Mouse (Mus musculus): ENCODE results near the gene Kcnb1. TPM values are rescaled to one million over a fixed set of nuclear protein-coding genes. Genes with fewer than 3 reads are reported as not detected.

Gene Kcnb1
- polyA plus RNA-seq, 1 experiment from 2014 or later, result 1.6 TPM

GRCm38 (mm10) chr2:167077199-167077962 is 112.6 kb downstream of the Kcnb1 start:
- Histone ChIP-seq H3K27me3 (ENCODE audit: control insufficient read depth, insufficient read depth, low read length) (no peaks in the 10 kb centered on the region), H3K27ac (replicated peaks) (no peak overlapping the region), H3K9ac (ENCODE audit: low read length) (no peak overlapping the region), H3K4me3 (ENCODE audit: low read depth, low read length) (no peak overlapping the region), H3K4me2 (replicated peaks; ENCODE audit: low read depth) (no peak overlapping the region), H3K4me1 (replicated peaks; ENCODE audit: control insufficient read depth, insufficient read depth) (no peaks in the 10 kb centered on the region; the same call in 1 of the 2 replicates), H3K36me3 (ENCODE audit: control insufficient read depth, insufficient read depth, low read length) (no peaks in the 10 kb centered on the region), H3K9me3 (ENCODE audit: control insufficient read depth, low read length) (no peaks in the 10 kb centered on the region)
- 81% methylated on average over 11 of the region's 11 CpGs for WGBS
- no peak for TF ChIP-seq EP300 (optimal IDR thresholded peaks at IDR 0.05)
- TF ChIP-seq CTCF (IDR thresholded peaks at IDR 0.05; ENCODE audit: low read depth), result no peak
- no peak for ATAC-seq (ENCODE audit: low FRiP score, low TSS enrichment)
- no peak for DNase-seq (ENCODE audit: low spot score)

GRCm38 (mm10) chr2:167076759-167077158 is 113.2 kb downstream of the Kcnb1 start:
- no peak for TF ChIP-seq EP300 (optimal IDR thresholded peaks at IDR 0.05)
- no peak for TF ChIP-seq CTCF (IDR thresholded peaks at IDR 0.05; ENCODE audit: low read depth)
- Histone ChIP-seq H3K27ac (replicated peaks) (no peak overlapping the region), H3K36me3 (ENCODE audit: control insufficient read depth, insufficient read depth, low read length) (no peaks in the 10 kb centered on the region), H3K9me3 (ENCODE audit: control insufficient read depth, low read length) (no peaks in the 10 kb centered on the region), H3K4me2 (replicated peaks; ENCODE audit: low read depth) (no peak overlapping the region), H3K27me3 (ENCODE audit: control insufficient read depth, insufficient read depth, low read length) (no peaks in the 10 kb centered on the region), H3K4me1 (replicated peaks; ENCODE audit: control insufficient read depth, insufficient read depth) (no peaks in the 10 kb centered on the region; the same call in 1 of the 2 replicates), H3K4me3 (ENCODE audit: low read depth, low read length) (no peak overlapping the region), H3K9ac (ENCODE audit: low read length) (no peak overlapping the region)
- WGBS, result 80% methylated on average over 2 of the region's 2 CpGs
- ATAC-seq (ENCODE audit: low FRiP score, low TSS enrichment) (no peak), DNase-seq (ENCODE audit: low spot score) (no peak)

GRCm38 (mm10) chr2:167076352-167076751 is 113.6 kb downstream of the Kcnb1 start:
- no peaks in the 10 kb centered on the region for H3K36me3 ChIP-seq (ENCODE audit: control insufficient read depth, insufficient read depth, low read length)
- no peak for DNase-seq (ENCODE audit: low spot score)
- H3K9me3 ChIP-seq (ENCODE audit: control insufficient read depth, low read length), result no peaks in the 10 kb centered on the region
- WGBS, result 95% methylated on average over 4 of the region's 4 CpGs
- H3K4me3 ChIP-seq (ENCODE audit: low read depth, low read length), result no peak overlapping the region
- H3K27me3 ChIP-seq (ENCODE audit: control insufficient read depth, insufficient read depth, low read length), result no peaks in the 10 kb centered on the region
- H3K27ac ChIP-seq (replicated peaks), result no peak overlapping the region
- H3K4me2 ChIP-seq (replicated peaks; ENCODE audit: low read depth), result no peak overlapping the region
- no peak for ATAC-seq (ENCODE audit: low FRiP score, low TSS enrichment)
- no peaks in the 10 kb centered on the region; the same call in 1 of the 2 replicates for H3K4me1 ChIP-seq (replicated peaks; ENCODE audit: control insufficient read depth, insufficient read depth)
- no peak overlapping the region for H3K9ac ChIP-seq (ENCODE audit: low read length)
- no peak for TF ChIP-seq CTCF (IDR thresholded peaks at IDR 0.05; ENCODE audit: low read depth)
- no peak for TF ChIP-seq EP300 (optimal IDR thresholded peaks at IDR 0.05)

GRCm38 (mm10) chr2:167074587-167074986 is 115.4 kb downstream of the Kcnb1 start:
- DNase-seq (ENCODE audit: low spot score) (no peak), ATAC-seq (ENCODE audit: low FRiP score, low TSS enrichment) (no peak)
- no peak overlapping the region for H3K4me3 ChIP-seq (ENCODE audit: low read depth, low read length)
- no peak overlapping the region for H3K9ac ChIP-seq (ENCODE audit: low read length)
- H3K4me2 ChIP-seq (replicated peaks; ENCODE audit: low read depth), result no peak overlapping the region
- H3K27ac ChIP-seq (replicated peaks), result no peak overlapping the region
- no peaks in the 10 kb centered on the region for H3K36me3 ChIP-seq (ENCODE audit: control insufficient read depth, insufficient read depth, low read length)
- H3K4me1 ChIP-seq (replicated peaks; ENCODE audit: control insufficient read depth, insufficient read depth), result no peaks in the 10 kb centered on the region; the same call in 1 of the 2 replicates
- TF ChIP-seq CTCF (IDR thresholded peaks at IDR 0.05; ENCODE audit: low read depth) (no peak), EP300 (optimal IDR thresholded peaks at IDR 0.05) (no peak)
- H3K27me3 ChIP-seq (ENCODE audit: control insufficient read depth, insufficient read depth, low read length), result no peaks in the 10 kb centered on the region
- H3K9me3 ChIP-seq (ENCODE audit: control insufficient read depth, low read length), result no peaks in the 10 kb centered on the region
- 84% methylated on average over 5 of the region's 5 CpGs for WGBS

GRCm38 (mm10) chr2:167071641-167072601 is 118.0 kb downstream of the Kcnb1 start:
- Histone ChIP-seq H3K36me3 (ENCODE audit: control insufficient read depth, insufficient read depth, low read length) (no peaks in the 10 kb centered on the region; the same call in 1 of the 2 replicates), H3K9ac (ENCODE audit: low read length) (peak overlapping the region; percentile 57), H3K4me2 (replicated peaks; ENCODE audit: low read depth) (peak overlapping the region; percentile 62), H3K4me3 (ENCODE audit: low read depth, low read length) (peak overlapping the region; percentile 43), H3K27ac (replicated peaks) (no peak overlapping the region), H3K9me3 (ENCODE audit: control insufficient read depth, low read length) (no peaks in the 10 kb centered on the region), H3K27me3 (ENCODE audit: control insufficient read depth, insufficient read depth, low read length) (no peaks in the 10 kb centered on the region), H3K4me1 (replicated peaks; ENCODE audit: control insufficient read depth, insufficient read depth) (no peaks in the 10 kb centered on the region)
- TF ChIP-seq CTCF (IDR thresholded peaks at IDR 0.05; ENCODE audit: low read depth) (peak; percentile 100), EP300 (optimal IDR thresholded peaks at IDR 0.05) (no peak)
- ATAC-seq (ENCODE audit: low FRiP score, low TSS enrichment), result peak; percentile 90
- peak; percentile 95 for DNase-seq (ENCODE audit: low spot score)
- WGBS, result 6% methylated on average over 22 of the region's 22 CpGs

All from stomach, postnatal 0 days (tissue).